Mouse (Mus musculus) brain, embryonic 14.5 days (tissue): ENCODE results near the gene Zfp612. TPM values are rescaled to one million over a fixed set of nuclear protein-coding genes. Genes with fewer than 3 reads are reported as not detected.
A peak's percentile ranks its signal among the peaks of the same experiment; 100 is the strongest.

ENCODE experiments used
- DNase-seq: peaks from one replicate; pipeline ENCODE4 v3.0.0-alpha.2; 2011; ENCODE audit warnings: low read depth
- CTCF ChIP-seq: fragments of 200-500 bp; IDR thresholded peaks from 2 replicates; pipeline ENCODE4 v1.5.1; 2012; ENCODE audit warnings: inconsistent platforms, mild to moderate bottlenecking, moderate library complexity, borderline replicate concordance; ENCODE audit not compliant: insufficient read depth, insufficient read length; ENCODE audit errors: extremely low read depth
- POLR2A ChIP-seq: fragments of 200-500 bp; IDR thresholded peaks from 2 replicates; pipeline ENCODE4 v1.6.1; 2012; ENCODE audit warnings: mild to moderate bottlenecking, inconsistent platforms, borderline replicate concordance; ENCODE audit not compliant: poor library complexity, insufficient read depth, insufficient read length, severe bottlenecking; ENCODE audit errors: extremely low read depth
- polyA plus RNA-seq: library from polyadenylated mRNA; depleted of rRNA; stranded (reverse); fragments of >200 nt; gene quantifications from 2 replicates; pipeline ENCODE4 v1.2.3, GENCODE M21; 2012

Zfp612 gene
- polyA plus RNA-seq, 1 experiment: 15.0 TPM

- TF ChIP-seq POLR2A: no peak
- no peak for TF ChIP-seq CTCF
Measured at GRCm38 (mm10) chr8:110065676-110066075, 13.9 kb upstream of the Zfp612 start.

GRCm38 (mm10) chr8:110069706-110070105 lies 9.8 kb upstream of the Zfp612 start:
- TF ChIP-seq POLR2A: no peak
- TF ChIP-seq CTCF: no peak
- DNase-seq: no peak

More at GRCm38 (mm10) chr8:110065676-110066075, 13.9 kb upstream of the Zfp612 start:
- DNase-seq: no peak

- peak; percentile 87 for DNase-seq
- TF ChIP-seq POLR2A: no peak
- TF ChIP-seq CTCF: peak; percentile 94
Measured at GRCm38 (mm10) chr8:110071600-110071999, 7.9 kb upstream of the Zfp612 start.

- TF ChIP-seq POLR2A (no peak), CTCF (no peak)
- DNase-seq: no peak
Measured at GRCm38 (mm10) chr8:110074496-110074895, 5.0 kb upstream of the Zfp612 start.

- no peak for DNase-seq
- TF ChIP-seq POLR2A (no peak), CTCF (no peak)
Measured at GRCm38 (mm10) chr8:110082416-110083105, 3.0 kb downstream of the Zfp612 start.

- TF ChIP-seq POLR2A (no peak), CTCF (no peak)
- peak; percentile 17 for DNase-seq
Measured at GRCm38 (mm10) chr8:110091869-110092268, 12.3 kb downstream of the Zfp612 start.

GRCm38 (mm10) chr8:110100907-110101306 lies 21.4 kb downstream of the Zfp612 start, which contains the start of gene Gm21964:
Gene Gm21964, plus strand, starts transcription at chr8:110101207.
- DNase-seq: no peak
- no peak for TF ChIP-seq CTCF
- no peak for TF ChIP-seq POLR2A

GRCm38 (mm10) chr8:110101676-110102075 lies 22.1 kb downstream of the Zfp612 start:
- TF ChIP-seq CTCF (no peak), POLR2A (no peak)

GRCm38 (mm10) chr8:110102653-110103052 lies 23.1 kb downstream of the Zfp612 start, which contains the start of gene Gm17720:
Gene Gm17720, minus strand, starts transcription at chr8:110102753.
- TF ChIP-seq POLR2A (no peak), CTCF (no peak)
- DNase-seq: no peak

More at GRCm38 (mm10) chr8:110101676-110102075, 22.1 kb downstream of the Zfp612 start:
- no peak for DNase-seq

GRCm38 (mm10) chr8:110119715-110120114 lies 40.2 kb downstream of the Zfp612 start:
- DNase-seq: peak; percentile 52
- TF ChIP-seq POLR2A (no peak), CTCF (peak; percentile 59; the same call in 1 of the 2 replicates)

- TF ChIP-seq POLR2A: no peak
- peak; percentile 95 for TF ChIP-seq CTCF
- peak; percentile 87 for DNase-seq
Measured at GRCm38 (mm10) chr8:110130537-110130936, 51.0 kb downstream of the Zfp612 start.

GRCm38 (mm10) chr8:110134236-110134635 lies 54.7 kb downstream of the Zfp612 start:
- TF ChIP-seq POLR2A: no peak
- no peak for TF ChIP-seq CTCF
- DNase-seq: no peak
